Mouse (Mus musculus) layer of hippocampus, postnatal 36 days (tissue): Measurements from ENCODE around the gene Gm10272. TPM values are rescaled to one million over a fixed set of nuclear protein-coding genes. Genes with fewer than 3 reads are reported as not detected.
"Not testable (repeated sequence)": the region's sequence is repeated elsewhere in the genome, so short reads cannot be mapped to it uniquely, and the experiment has no call there.

ENCODE experiments used
- DNase-seq, 2 experiments: peaks; one replicate each; pipeline ENCODE4 v3.0.0; 2022
- total RNA-seq, 2 experiments: library from RNA; stranded (reverse); gene quantifications; 2 replicates each; pipeline ENCODE4 v1.2.3; 2021

Gene Gm10272
- total RNA-seq, result not detected

DNA sequence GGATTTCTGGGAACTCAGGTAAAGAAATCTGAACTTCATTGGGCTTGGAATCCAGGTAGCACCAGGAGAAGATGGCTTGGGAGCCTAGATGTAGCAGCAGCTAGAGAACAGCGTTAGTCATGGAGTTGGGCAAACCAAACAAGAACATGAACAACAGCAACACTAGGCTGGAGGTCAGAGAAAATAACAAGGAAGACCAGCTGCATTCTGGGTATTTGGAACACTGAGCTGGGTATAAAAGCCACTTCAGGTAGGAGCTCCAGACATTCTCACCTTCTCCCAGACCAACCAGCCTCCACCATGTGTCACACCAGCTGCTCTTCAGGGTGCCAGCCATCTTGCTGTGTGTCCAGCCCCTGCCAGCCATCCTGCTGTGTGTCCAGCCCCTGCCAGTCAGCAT lies at the start of gene Gm10272:
Gene Gm10272, plus strand, starts transcription at position 301 of the 400 bp plus-strand sequence.
- DNase-seq, result no peak

DNA sequence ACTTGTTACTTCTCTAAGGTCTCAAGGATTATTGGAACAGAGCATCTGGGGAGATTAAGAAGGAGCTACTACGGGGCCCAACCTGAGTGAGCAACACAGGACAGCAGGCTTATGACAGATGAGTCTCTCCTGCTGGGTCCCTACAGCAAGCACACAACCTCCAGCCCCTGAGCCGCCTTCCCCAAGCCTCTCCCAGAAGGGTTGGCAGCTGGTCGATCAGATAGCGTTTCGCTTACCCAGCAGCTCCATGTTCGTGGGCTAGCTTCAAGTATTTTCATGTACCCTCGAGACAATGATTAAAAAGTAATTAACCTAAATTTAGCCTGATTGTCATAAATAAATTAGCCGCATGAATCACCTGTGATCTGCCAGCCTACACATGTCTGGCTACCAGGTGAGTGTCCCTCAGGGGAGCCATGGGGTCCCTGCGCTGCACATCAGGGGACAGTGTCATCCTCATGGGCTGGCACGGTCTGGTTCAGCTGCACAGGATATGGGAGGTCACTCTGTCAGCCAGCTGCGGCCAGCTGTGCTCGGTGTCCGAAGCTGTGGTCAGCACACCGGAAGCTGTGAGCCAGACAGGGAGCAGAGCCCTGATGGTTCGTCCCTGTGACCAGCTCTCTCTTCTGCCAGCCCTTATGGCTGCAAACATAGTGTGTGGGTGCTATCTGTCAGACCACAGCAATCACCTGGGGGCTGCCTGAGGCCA lies 48.0 kb upstream of the Gm10272 start:
- DNase-seq, result no peak

DNA sequence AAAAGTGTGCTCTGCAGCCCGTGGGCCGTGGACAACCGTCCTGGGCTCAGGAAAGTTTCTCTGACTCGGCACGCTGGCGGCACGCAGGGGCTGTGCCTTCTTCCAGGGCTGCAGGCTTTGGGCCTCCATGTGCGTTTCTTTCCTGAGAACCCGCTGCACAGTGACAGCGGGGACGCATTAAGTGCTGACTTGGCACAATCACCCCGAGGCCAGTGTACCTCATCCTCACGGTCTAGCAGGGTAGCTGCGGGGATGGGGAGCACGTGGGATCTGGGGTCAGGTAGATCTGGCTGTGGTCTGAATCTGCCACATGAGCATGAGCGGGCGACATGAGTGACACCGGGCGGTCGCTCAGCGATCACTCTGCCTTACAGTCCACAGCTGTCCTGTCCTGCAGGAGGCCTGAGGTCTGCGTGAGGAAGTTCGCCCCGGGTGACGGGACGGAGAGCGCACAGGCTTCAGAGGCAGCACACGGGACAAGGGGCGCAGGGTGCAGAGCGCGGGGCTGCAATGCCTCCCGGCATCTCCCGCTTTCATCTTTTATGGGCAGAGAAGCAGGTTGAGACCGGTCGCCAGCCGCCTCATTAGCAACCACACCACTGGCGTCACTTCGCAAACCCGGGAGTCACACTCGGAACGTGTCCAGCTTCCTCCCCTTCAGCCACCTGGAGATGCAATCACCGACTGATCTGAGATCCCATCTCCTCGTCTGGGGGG lies 42.3 kb upstream of the Gm10272 start:
- DNase-seq, result no peak

DNA sequence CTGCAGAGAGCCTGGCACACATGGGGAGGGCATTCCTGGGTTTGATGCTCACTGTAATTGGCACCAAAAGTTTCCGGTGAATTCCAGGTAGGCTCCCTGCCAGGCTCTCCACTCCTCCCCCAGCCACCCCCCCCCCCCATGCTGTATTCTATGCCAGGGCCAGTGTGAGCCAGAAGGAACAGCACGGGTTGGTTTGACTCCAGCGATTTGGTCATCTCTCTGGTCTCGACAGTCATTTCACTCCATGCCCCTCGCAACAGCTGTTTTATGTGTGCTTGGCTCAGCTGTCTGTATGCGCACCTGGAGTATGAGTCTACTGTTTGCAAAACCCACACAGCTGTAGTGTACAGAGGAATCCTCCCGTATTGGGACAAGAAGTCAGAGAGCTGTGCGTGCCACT lies 40.1 kb upstream of the Gm10272 start:
- DNase-seq, result no peak

DNA sequence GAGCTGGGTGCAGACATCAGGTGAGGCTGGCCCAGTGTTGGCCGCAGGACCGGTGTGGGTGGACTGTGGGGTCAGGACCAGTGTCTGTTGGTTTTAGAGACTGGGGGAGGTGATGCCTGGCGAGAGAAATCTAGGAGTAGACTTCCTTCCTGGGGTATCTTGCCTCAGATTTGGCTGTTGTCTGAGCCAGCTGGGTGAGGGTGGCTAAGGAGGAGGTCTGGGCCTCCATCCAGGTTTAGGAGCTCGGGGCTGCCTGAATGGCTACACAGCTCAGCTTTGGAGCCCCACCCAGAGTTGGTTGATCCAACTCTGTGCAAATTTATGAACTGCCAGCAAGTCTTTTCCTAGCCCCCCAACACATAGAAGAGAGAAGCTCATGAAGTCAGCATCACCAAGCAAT lies 39.0 kb upstream of the Gm10272 start:
- DNase-seq, result no peak

DNA sequence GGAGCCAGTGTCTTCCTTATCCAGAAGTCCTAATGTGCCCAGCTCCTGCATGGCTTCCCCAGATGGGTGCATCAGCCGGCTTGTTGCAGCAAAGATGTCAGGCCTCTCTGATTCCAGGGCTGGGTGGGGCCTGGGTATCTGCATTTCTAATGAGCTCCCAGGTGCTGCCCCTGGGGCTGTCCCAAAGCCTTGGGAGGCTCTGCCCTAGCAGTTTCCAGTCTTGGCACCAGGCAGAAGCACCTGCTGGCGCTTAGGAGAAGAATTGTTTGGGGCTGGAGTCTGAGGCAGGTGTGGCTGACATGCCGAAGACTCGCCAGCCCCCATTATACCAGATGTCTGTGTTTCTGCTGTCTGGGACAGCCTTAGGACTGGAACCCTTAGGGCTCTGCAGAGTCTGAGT lies 35.7 kb upstream of the Gm10272 start:
- no peak for DNase-seq

DNA sequence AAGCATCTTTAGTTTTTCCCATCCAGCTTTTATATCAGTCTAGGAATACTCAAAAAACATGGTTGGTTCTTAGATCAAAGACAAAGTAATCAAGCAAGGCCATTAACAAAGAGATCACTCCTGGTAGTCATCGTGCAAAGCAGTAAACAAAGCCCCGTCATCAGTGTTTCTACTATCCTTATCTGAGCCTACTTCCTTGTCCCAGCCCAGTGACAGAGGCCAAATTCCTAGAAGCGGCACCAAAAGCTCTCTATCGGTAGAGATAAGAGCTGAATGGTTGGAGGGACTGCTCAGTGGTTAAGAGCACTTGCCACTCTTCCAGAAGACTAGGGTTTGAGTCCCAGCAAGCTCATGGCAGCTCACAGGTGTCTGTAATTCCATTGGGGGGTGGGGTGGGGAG lies 34.9 kb upstream of the Gm10272 start:
- DNase-seq, result no peak

DNA sequence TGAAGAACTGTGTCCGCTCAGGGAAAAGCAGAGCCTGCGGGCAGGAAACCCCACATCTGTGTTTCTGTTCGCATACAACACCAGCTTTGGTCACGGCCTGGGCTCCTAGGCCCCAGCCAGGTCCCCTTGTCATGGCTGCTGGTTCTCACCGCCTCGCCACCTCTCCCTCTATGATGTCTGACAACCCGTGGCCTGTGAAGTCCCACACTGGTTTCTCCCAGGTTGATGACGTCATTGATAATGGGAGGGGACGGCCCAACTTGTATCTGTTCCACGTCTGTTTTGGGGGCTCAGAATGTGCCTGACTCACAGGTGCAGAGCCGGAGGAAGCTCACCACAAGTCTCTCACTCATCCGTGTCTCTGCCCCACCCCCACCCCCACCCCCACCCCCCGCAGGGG lies 32.7 kb upstream of the Gm10272 start:
- no peak for DNase-seq

DNA sequence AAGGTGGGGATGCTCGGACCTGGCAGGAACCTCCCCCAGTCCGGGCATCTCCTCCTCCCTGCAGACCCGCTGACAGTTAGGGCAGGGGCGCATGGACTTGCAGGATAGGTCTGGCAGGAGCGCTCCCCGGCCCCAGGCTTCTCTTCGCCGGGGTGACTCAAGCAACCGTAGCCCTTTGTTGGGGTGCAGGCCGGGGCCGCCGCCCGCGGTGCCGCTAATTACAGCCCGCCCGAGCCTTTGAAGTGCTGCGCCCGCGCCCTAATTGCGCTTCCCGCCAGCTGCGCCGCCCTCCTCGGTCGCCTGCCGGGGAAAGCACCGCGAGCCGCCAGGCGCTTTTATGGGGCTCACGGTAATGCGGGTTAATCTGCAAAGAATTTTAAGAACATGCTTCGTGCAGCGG lies 28.9 kb upstream of the Gm10272 start:
- DNase-seq, result no peak

DNA sequence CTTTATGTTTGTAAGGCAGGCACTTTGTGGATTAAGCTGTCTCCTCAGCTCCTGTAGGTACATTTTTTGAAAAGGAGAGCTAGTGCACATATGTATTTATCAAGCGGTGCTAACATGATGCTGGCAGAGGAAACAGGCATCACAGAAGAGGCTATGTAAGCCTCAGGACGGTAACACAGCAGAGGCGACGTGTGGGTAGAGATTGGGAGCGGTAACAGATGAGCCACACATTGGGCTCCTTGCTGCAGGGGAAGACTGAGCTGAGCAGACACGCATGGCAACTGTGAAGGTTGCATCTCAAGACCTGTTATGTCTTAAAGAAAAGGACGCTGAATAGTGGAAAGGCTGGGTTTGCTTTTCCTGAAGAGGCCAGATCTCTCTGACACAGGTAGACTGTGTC lies 23.4 kb upstream of the Gm10272 start:
- no peak for DNase-seq

DNA sequence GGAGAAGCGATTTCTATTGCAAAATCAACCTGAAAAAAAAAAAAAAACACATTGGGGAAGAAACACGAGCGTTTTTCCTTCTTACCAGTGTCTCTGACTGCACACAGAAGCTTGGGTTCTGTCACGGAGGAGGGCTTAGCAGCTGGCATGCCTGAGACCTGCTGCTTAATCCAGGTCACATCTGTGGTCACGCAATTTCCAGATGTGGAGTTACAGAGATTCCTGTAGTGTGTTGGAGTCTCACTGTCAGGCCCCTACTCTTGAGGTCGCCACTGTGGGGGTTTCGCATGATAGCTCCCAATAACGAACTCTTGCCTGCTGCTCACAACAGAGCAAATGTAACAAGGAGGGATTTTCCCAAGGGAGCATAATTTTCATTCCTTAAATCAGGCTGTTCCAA lies 22.2 kb upstream of the Gm10272 start:
- no peak for DNase-seq

DNA sequence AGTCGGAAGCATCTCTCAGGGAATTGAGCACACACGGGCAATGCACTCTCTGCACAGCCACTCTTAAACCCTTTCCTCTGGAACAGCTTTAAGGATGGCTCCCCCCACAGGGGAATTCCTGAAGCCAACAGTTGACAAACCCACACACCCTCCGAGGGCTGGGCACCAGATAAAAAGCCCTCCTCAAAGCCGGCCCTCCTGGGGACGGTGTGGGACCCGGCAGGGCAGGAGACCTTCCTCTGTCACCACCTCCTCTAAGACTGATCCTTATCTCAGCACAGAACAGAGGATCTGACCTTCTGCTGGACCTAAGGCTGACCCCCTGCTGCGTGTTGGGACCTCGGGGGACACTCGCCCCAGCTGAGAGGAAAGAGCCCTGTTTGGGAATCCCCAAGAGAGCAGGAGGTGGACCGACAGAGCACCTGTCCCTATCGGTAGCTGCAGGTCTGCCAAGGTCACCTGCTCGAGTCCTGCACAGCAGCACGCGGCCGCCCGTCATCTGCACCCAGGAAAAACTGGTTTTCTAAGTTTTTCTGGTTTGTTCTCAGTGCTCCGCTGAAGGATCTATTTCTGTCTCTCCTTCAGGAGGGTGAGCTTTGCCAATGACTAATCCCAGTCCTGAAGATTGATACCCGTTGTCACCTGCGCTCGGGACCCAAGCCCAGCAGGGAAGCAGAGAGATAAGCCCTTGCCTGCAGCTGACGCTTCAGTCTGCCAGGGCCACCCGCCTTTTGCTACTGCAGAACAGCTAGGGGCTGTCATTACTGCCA lies 20.3 kb upstream of the Gm10272 start, which contains the start of gene Tspear:
Gene Tspear, plus strand, starts transcription at position 675 of the 770 bp plus-strand sequence.
- no peak for DNase-seq

DNA sequence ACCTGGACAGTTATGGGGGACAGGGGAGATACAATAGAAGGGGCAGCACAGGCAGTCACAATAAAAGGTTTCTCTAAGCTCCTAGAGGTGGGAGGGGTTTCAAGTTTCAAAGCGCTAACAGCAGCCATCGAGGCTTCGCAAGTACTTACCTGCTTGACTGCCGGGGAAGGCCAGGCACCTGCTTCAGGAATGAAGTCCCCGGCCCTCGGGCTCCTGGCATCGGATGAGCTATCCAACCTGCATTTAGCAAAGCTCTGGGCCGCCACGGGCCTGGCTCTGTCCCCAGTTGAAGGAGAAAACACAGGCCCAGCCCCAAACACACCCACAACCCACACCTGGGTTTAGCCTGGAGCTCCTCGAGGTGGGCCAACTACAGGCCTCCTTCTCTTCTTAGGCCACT lies 19.4 kb upstream of the Gm10272 start:
- no peak for DNase-seq

DNA sequence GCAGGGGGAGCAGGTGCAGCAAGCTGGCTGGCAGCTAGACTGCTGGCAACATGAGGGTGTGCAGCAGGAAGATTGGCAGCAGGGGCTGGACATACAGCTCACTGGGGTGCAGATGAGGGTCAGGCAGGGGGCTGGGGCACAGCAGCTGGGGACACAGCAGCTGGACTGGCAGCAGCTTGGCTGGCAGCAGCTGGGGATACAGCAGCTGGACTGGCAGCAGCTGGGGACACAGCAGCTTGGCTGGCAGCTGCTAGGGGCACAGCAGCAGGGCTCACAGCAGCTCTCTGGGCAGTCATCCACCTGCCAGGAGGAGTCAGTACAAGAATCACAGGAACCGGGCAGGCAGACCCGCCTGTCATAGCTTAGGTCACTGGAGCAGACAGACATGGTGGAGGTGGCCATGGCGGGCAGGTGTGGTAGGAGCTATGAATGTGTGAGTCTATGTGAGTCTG lies 16.0 kb upstream of the Gm10272 start, which contains the start of gene Gm19402:
Gene Gm19402, minus strand, starts transcription at position 402 of the 452 bp plus-strand sequence.
- not testable (repeated sequence) for DNase-seq

DNA sequence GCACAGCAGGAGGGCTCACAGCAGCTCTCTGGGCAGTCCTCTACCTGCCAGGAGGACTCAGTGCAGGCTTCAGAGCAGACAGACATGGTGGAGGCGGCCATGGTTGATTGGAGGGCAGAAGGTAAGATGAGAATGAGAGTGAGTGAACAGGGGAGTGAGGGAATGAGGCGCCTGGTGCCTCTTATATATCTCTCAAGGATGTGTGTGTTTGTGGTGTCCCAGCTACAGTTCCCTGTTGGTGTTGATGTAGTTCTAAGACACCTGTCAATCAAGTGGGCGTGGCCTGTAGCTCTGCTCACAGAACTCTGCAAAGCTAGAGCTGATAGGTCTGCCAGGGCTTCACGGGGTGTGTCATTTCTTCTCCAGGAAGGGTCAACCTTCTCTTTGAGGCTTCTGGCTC lies 9.3 kb upstream of the Gm10272 start, which contains the start of gene Gm9508:
Gene Gm9508, minus strand, starts transcription at position 101 of the 400 bp plus-strand sequence.
- DNase-seq, result no peak

DNA sequence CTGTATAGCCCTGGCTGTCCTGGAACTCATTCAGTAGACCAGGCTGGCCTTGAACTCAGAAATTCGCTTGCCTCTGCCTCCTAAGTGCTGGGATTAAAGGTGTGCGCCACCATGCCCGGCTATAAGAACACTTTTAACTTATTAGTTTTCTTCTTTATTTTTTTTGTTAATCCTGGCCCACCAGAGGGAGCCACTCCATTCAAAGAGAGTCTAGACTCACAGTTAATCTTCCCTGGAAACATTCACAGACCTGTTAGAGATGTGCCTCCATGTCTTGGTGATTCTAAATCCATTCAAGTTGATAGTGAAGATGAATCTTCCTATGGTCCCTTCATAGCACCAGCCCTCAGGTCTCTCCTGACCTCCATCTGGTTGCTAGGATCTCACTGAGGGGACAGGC lies 3.4 kb downstream of the Gm10272 start:
- DNase-seq, result no peak

DNA sequence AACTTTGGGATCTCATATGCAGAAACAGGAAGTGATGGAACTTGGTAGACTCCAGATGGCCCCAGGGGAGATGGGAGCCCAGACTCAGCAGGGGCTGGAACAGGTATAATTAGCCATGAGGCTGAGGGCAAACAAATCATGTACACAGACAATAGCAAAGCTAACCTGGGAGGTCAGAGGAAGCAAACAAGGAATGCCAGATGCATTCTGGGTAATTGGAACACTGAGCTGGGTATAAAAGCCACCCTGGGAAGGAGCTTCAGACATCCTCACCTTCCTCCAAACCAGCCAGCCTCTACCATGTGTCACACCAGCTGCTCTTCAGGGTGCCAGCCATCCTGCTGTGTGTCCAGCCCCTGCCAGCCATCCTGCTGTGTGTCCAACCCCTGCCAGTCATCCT lies 4.7 kb downstream of the Gm10272 start, which contains the start of gene Gm10024:
Gene Gm10024, plus strand, starts transcription at position 301 of the 400 bp plus-strand sequence.
- not testable (repeated sequence) for DNase-seq

DNA sequence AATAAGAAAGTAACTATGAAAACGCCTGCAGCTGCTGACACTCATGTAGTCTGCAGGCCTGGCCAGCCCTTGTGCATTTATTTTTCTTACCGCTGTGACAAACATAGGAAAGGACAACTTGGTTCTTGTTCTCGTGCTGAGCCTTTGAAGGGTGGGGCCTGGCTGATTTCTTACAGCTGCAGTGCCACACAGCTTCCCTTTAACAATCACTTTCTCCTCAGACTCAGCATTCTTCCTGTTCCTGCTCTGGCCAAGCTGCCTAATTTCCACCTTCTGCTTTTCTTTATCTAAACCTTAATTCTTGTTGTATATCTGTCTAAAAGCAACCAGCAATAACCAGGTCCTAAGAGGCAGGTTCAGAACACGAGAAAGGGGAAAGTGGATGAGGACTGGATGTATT lies 7.3 kb downstream of the Gm10272 start:
- DNase-seq, result no peak

DNA sequence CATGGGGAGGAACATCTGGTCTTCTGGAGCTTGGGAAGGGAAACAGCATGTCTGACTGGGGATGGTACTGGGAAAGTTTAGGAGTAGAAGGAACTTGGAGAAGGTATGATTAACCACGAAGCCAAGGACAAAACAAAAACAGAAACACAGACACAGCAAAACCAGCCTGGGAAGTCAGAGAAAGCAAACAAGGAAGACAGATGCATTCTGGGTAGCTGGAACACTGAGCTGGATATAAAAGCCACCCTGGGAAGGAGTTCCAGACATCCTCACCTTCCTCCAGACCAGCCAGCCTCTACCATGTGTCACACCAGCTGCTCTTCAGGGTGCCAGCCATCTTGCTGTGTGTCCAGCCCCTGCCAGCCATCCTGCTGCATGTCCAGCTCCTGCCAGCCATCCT lies 9.1 kb downstream of the Gm10272 start, which contains the start of gene Gm10142:
Gene Gm10142, plus strand, starts transcription at position 301 of the 400 bp plus-strand sequence.
- no peak for DNase-seq

DNA sequence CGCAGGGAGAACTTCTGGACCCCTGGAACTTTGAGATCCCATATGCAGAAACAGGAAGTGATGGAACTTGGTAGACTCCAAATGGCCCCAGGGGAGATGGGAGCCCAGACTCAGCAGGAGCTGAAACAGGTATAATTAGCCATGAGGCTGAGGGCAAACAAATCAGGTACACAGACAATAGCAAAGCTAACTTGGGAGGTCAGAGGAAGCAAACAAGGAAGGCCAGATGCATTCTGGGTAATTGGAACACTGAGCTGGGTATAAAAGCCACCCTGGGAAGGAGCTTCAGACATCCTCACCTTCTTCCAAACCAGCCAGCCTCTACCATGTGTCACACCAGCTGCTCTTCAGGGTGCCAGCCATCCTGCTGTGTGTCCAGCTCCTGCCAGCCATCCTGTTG lies 13.9 kb downstream of the Gm10272 start, which contains the start of gene Krtap12-1:
Gene Krtap12-1, plus strand, starts transcription at position 301 of the 400 bp plus-strand sequence.
- DNase-seq, result not testable (repeated sequence)

DNA sequence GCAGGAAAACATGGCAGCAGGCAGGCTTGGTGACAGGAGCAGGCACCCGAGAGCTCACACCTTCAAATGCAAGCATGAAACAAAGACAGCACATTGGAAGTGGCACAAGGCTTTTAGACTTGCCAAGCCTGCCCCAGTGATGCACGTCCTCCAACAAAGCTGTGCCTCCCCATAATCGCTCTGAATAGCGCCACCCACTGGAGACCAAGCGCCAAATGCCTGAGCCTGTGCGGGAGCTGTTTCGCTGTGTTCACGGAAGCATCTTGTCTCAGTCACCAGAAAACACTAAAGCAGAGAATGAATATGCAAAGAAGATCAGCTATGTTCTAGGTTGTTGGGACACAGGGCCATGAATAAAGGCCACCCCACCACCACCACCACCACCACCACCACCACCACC lies 18.4 kb downstream of the Gm10272 start:
- DNase-seq, result no peak

DNA sequence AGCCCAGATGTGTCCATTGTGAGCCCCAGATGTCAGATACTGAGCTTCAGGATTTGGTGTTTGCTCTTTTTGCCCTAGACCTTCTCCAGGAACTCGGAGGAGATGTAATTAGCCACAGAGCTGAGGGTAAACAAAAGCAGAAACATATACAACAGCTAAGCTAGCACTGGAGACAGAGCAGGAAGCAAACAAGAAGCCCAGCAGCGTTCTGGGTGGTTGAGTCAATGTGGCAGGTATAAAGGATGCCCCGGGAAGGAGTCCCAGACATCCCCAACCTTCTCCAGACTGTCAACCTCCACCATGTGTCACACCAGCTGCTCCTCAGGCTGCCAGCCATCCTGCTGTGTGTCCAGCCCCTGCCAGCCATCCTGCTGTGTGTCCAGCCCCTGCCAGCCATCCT lies 19.8 kb downstream of the Gm10272 start, which contains the start of gene Gm10100:
Gene Gm10100, plus strand, starts transcription at position 301 of the 400 bp plus-strand sequence.
- DNase-seq, result no peak

DNA sequence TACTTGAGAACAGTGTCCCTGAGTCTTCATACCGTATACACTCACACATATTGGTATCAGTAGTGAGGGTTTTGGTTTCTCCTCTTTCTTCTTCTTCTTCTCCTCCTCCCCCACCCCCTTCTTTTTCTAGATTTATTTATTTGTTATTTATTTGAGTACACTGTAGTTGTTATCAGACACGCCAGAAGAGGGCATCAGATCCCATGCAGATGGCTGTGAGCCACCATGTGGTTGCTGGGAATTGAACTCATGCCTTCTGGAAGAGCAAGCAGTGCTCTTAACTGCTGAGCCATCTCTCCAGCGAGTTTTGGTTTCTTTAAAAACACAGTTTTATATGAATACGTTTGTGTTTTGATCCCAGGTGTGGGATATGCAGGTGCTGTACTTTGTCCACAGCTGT lies 21.9 kb downstream of the Gm10272 start:
- no peak for DNase-seq
